Mouse (Mus musculus) testis, adult 2 months (tissue): Measurements from ENCODE around the gene Chl1.

Experiments
- CTCF ChIP-seq: fragments of 200-500 bp; IDR thresholded peaks from 2 replicates; pipeline ENCODE4 v1.5.1; 2012; ENCODE audit warnings: low read depth, mild to moderate bottlenecking, inconsistent platforms, low read length, moderate library complexity; ENCODE audit not compliant: control insufficient read depth, insufficient read depth, insufficient replicate concordance
- POLR2A ChIP-seq: fragments of 200-500 bp; IDR thresholded peaks from 2 replicates; pipeline ENCODE4 v1.6.1; 2012; ENCODE audit warnings: low read depth, mild to moderate bottlenecking, inconsistent platforms, low read length, moderate library complexity; ENCODE audit not compliant: control insufficient read depth

DNA sequence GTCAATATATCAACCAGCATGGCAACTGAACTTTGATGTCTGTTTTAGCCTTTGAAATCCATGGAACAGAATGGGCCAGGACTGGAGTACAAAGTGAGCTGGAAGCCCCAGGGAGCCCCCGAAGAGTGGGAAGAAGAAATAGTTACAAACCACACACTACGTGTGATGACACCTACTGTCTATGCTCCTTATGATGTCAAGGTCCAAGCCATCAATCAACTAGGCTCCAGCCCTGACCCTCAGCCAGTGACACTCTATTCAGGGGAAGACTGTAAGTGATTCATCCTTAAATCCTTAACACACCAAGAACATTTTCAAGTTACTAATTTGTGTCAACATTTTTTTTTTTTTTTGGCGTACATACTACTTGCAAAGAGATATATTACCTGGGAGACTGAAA, 196.0 kb downstream of the Chl1 start:
- TF ChIP-seq CTCF (no peak), POLR2A (no peak)
